Mouse (Mus musculus) hindbrain, embryonic 14.5 days (tissue): Measurements from ENCODE around the gene Pdcl3. TPM values are rescaled to one million over a fixed set of nuclear protein-coding genes. Genes with fewer than 3 reads are reported as not detected.
"Not testable (repeated sequence)": the region's sequence is repeated elsewhere in the genome, so short reads cannot be mapped to it uniquely, and the experiment has no call there.

ENCODE experiments used
- ATAC-seq: fragments of 200-750 bp; cut with Nextera tagmentation; 2 replicates; pipeline ENCODE4 v1.8.0; 2017; ENCODE audit warnings: moderate number of reproducible peaks, mild to moderate bottlenecking, moderate TSS enrichment, moderate library complexity; ENCODE audit not compliant: low FRiP score
- DNase-seq: peaks from one replicate; pipeline ENCODE4 v3.0.0-alpha.2; 2015; ENCODE audit warnings: low spot score
- H3K27ac ChIP-seq: fragments of 300-500 bp; sonication (generic); 2 replicates; pipeline ENCODE4 v1.5.1; 2014; ENCODE audit warnings: mild to moderate bottlenecking, moderate library complexity
- H3K27me3 ChIP-seq: fragments of 300-500 bp; sonication (generic); 2 replicates; pipeline ENCODE4 v1.6.1; 2014; ENCODE audit warnings: mild to moderate bottlenecking, low read length, mixed read lengths; ENCODE audit not compliant: control insufficient read depth, insufficient read depth
- H3K36me3 ChIP-seq: fragments of 300-500 bp; sonication (generic); replicated peaks from 2 replicates; pipeline ENCODE4 v1.6.1; 2014; ENCODE audit not compliant: control insufficient read depth, insufficient read depth
- H3K4me1 ChIP-seq: fragments of 300-500 bp; sonication (generic); replicated peaks from 2 replicates; pipeline ENCODE4 v1.6.1; 2014; ENCODE audit warnings: antibody characterized with exemption, low read length, mixed read lengths; ENCODE audit not compliant: control insufficient read depth, insufficient read depth
- H3K4me2 ChIP-seq: fragments of 300-500 bp; sonication (generic); replicated peaks from 2 replicates; pipeline ENCODE4 v1.6.1; 2014; ENCODE audit warnings: mild to moderate bottlenecking, moderate library complexity
- H3K4me3 ChIP-seq: fragments of 300-500 bp; sonication (generic); replicated peaks from 2 replicates; pipeline ENCODE4 v1.5.1; 2014; ENCODE audit warnings: mild to moderate bottlenecking, low read length
- H3K9ac ChIP-seq: fragments of 300-500 bp; sonication (generic); 2 replicates; pipeline ENCODE4 v1.6.1; 2014
- H3K9me3 ChIP-seq: fragments of 300-500 bp; sonication (generic); 2 replicates; pipeline ENCODE4 v1.6.1; 2016; ENCODE audit warnings: low read length; ENCODE audit not compliant: control insufficient read depth
- WGBS: fragments of 180-500 bp; shearing (Covaris S2); extraction: QIAGEN DNeasy Blood & Tissue Kit; methylation state at CpG from one replicate; pipeline ENCODE4 v1.1.7; 2014; 5-methylcytosine and 5-hydroxymethylcytosine counted together
- polyA plus RNA-seq: library from polyadenylated mRNA; unstranded; fragments of >200 nt; fragmentation: Nextera tagmentation; extraction: Ambion mirVana; gene quantifications from 2 replicates; pipeline ENCODE4 v1.2.1, GENCODE M21; 2014

Pdcl3 gene
- polyA plus RNA-seq, 1 experiment from 2014 or later, result 141 TPM

DNA sequence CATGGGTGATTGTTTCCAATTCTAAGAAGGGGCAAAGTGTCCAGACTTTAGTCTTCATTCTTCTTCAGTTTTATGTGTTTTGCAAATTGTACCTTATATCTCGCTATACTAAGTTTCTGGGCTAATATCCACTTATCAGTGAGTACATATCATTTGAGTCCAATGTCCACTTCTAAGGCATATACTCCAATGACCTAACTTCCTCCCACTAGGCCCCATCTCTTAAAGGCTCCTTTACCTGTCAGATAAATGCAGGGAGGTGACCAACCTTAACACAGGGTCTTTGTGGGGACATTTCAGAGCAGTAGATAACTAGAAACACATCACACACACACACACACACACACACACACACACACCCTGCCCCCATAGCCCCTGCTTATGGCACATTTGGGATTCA is 59.0 kb downstream of the Pdcl3 start:
- not testable (repeated sequence) for H3K9me3 ChIP-seq

DNA sequence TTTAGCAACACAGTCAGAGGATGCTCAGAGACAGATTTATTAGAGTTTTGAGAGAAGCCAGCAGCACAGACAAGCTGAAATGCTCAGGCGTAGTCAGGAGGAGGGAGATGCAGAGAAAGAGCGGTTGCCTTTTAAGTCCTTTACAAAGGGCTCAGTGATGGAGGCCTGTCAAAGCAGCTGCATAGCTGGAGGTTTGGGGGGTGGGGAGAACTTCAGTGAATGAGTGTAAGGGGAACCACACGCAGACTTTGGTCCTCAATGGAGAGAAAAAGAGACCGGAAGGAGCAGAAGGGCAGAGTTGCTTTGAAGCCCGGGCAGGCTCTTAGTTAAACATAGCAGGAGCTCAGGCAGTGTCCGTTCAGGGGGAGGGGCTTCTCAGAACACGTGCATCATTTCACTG is 61.3 kb downstream of the Pdcl3 start:
- no peaks in the 10 kb centered on the region for H3K36me3 ChIP-seq
- H3K4me1 ChIP-seq, result no peaks in the 10 kb centered on the region
- WGBS, result 13% methylated on average over 7 of the region's 7 CpGs
- H3K27ac ChIP-seq, result no peak overlapping the region
- H3K9ac ChIP-seq, result no peak overlapping the region
- no peak for ATAC-seq
- DNase-seq, result no peak
- no peaks in the 10 kb centered on the region for H3K9me3 ChIP-seq
- no peak overlapping the region for H3K4me3 ChIP-seq
- H3K4me2 ChIP-seq, result no peak overlapping the region
- no peaks in the 10 kb centered on the region for H3K27me3 ChIP-seq

More for the DNA sequence above, 59.0 kb downstream of the Pdcl3 start:
- ATAC-seq, H3K4me3 ChIP-seq, H3K9ac ChIP-seq, H3K27ac ChIP-seq, DNase-seq, H3K4me1 ChIP-seq, H3K4me2 ChIP-seq, H3K27me3 ChIP-seq, H3K36me3 ChIP-seq: not testable (repeated sequence)
- WGBS, result 97% methylated on average over 1 of the region's 1 CpGs

Other genes with a start within 250 kb of the Pdcl3 start
- gene Lonrf2, start 148.9 kb upstream of the Pdcl3 start, polyA plus RNA-seq, result 31.5 and 33.7 TPM in 2 replicates
- 63.1 and 66.8 TPM in 2 replicates for gene Chst10, start 87.4 kb upstream of the Pdcl3 start, polyA plus RNA-seq
- 1.7 and 3.2 TPM in 2 replicates for gene Nms, start 46.5 kb upstream of the Pdcl3 start, polyA plus RNA-seq
- gene Npas2, start 208.1 kb downstream of the Pdcl3 start, polyA plus RNA-seq, result 0.60 and 1.2 TPM in 2 replicates